Mouse (Mus musculus) intestine, postnatal 0 days (tissue): ENCODE results near the gene Micu1. TPM values are rescaled to one million over a fixed set of nuclear protein-coding genes. Genes with fewer than 3 reads are reported as not detected.

ENCODE experiments used
- ATAC-seq: fragments of 200-750 bp; cut with Nextera tagmentation; 2 replicates; pipeline ENCODE4 v1.8.0; 2017; ENCODE audit warnings: mild to moderate bottlenecking, moderate TSS enrichment, moderate library complexity
- H3K27ac ChIP-seq: fragments of 300-500 bp; sonication (generic); 2 replicates; pipeline ENCODE4 v1.5.1; 2014; ENCODE audit warnings: mild to moderate bottlenecking, low read depth, low read length, moderate library complexity
- H3K27me3 ChIP-seq: fragments of 300-500 bp; sonication (generic); replicated peaks from 2 replicates; pipeline ENCODE4 v1.6.1; 2014; ENCODE audit warnings: low read length, mixed read lengths; ENCODE audit not compliant: control insufficient read depth, insufficient read depth
- H3K36me3 ChIP-seq: fragments of 300-500 bp; sonication (generic); 2 replicates; pipeline ENCODE4 v1.6.1; 2014; ENCODE audit warnings: mild to moderate bottlenecking, moderate library complexity; ENCODE audit not compliant: control insufficient read depth, insufficient read depth
- H3K4me1 ChIP-seq: fragments of 300-500 bp; sonication (generic); replicated peaks from 2 replicates; pipeline ENCODE4 v1.6.1; 2014; ENCODE audit warnings: antibody characterized with exemption, low read length, mixed read lengths; ENCODE audit not compliant: control insufficient read depth, insufficient read depth
- H3K4me2 ChIP-seq: fragments of 300-500 bp; sonication (generic); replicated peaks from 2 replicates; pipeline ENCODE4 v1.6.1; 2014; ENCODE audit warnings: low read depth, mild to moderate bottlenecking, moderate library complexity
- H3K4me3 ChIP-seq: fragments of 300-500 bp; sonication (generic); 2 replicates; pipeline ENCODE4 v1.5.1; 2014; ENCODE audit warnings: low read depth, low read length
- H3K9ac ChIP-seq: fragments of 300-500 bp; sonication (generic); 2 replicates; pipeline ENCODE4 v1.6.1; 2014; ENCODE audit warnings: mild to moderate bottlenecking, low read depth, low read length
- H3K9me3 ChIP-seq: fragments of 300-500 bp; sonication (generic); 2 replicates; pipeline ENCODE4 v1.6.1; 2016; ENCODE audit warnings: mixed run types; ENCODE audit not compliant: control insufficient read depth
- CTCF ChIP-seq: sonication (generic); IDR thresholded peaks from 2 replicates; pipeline ENCODE4 v1.5.1; 2016; ENCODE audit warnings: low read depth, mild to moderate bottlenecking, control low read depth, antibody characterized with exemption, moderate library complexity
- WGBS: fragments of 180-500 bp; shearing (Covaris S2); extraction: QIAGEN DNeasy Blood & Tissue Kit; methylation state at CpG from one replicate; pipeline ENCODE4 v1.1.7; 2014; 5-methylcytosine and 5-hydroxymethylcytosine counted together
- polyA plus RNA-seq: library from polyadenylated mRNA; unstranded; fragments of >200 nt; fragmentation: Nextera tagmentation; extraction: Ambion mirVana; gene quantifications from 2 replicates; pipeline ENCODE4 v1.2.1, GENCODE M21; 2015

The Micu1 gene
- polyA plus RNA-seq, 1 experiment from 2014 or later, result 57.8 TPM

DNA sequence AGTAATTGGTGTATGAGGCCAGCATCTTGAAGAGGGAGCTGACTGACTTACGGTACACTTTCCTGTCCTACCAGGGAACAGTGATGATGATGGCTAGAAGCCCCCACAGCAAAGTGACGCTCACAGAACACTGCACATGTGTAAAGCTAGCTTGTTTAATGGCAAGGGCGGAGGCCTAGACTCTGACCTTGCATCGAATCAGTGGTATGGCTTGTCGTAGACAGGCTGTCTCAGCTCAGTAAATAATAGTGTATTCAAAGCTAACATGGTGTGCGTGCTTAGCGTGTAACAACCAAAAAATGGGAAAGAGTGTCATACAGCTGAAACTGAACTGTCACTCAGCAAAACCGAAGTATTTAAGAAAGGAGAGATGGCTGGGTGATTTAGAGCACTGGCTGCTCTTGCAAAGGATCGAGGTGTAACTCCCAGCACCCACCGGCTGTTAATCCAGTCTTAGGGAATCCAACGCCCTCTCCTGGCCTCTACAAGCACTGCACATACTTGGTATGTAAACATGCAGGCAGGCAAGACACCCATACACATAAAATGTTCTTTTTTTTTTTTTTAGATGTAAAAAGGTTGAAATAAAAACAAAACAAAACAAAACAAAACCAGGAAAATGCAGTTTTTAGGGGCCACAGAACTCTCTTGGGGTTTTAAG, 85.0 kb downstream of the Micu1 start:
- WGBS, result 62% methylated on average over 11 of the region's 11 CpGs
- H3K4me2 ChIP-seq, result no peak overlapping the region

DNA sequence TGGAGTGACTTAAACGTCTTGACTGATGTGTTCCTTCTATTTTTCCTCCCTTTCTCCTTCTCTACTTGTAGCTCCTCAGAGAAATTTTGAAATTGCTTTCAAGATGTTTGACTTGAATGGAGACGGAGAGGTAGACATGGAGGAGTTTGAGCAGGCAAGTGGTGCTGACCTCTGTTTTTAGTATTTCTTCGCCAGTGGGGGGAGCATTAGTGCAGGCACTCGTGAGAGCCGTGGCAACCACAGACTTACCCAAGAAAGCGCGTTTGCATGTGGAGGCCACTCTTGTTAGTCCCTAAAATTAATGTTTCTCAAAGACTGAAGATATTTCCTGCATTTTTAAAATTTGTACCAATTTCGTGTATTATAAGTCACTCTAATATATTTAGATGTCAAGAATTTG, 85.6 kb downstream of the Micu1 start:
- no peak for TF ChIP-seq CTCF
- no peak for ATAC-seq
- Histone ChIP-seq H3K36me3 (peaks cover 33% of the 10 kb centered on the region), H3K27ac (no peak overlapping the region), H3K4me2 (no peak overlapping the region), H3K27me3 (no peaks in the 10 kb centered on the region), H3K4me1 (no peaks in the 10 kb centered on the region), H3K4me3 (no peak overlapping the region), H3K9ac (no peak overlapping the region), H3K9me3 (no peaks in the 10 kb centered on the region)
- 83% methylated on average over 8 of the region's 8 CpGs for WGBS

More for the DNA sequence above, 85.0 kb downstream of the Micu1 start:
- Histone ChIP-seq H3K36me3 (peaks cover 36% of the 10 kb centered on the region), H3K9ac (no peak overlapping the region), H3K4me1 (no peaks in the 10 kb centered on the region), H3K27me3 (no peaks in the 10 kb centered on the region), H3K27ac (no peak overlapping the region), H3K4me3 (no peak overlapping the region), H3K9me3 (no peaks in the 10 kb centered on the region)
- peak; percentile 60 for TF ChIP-seq CTCF
- ATAC-seq, result no peak

DNA sequence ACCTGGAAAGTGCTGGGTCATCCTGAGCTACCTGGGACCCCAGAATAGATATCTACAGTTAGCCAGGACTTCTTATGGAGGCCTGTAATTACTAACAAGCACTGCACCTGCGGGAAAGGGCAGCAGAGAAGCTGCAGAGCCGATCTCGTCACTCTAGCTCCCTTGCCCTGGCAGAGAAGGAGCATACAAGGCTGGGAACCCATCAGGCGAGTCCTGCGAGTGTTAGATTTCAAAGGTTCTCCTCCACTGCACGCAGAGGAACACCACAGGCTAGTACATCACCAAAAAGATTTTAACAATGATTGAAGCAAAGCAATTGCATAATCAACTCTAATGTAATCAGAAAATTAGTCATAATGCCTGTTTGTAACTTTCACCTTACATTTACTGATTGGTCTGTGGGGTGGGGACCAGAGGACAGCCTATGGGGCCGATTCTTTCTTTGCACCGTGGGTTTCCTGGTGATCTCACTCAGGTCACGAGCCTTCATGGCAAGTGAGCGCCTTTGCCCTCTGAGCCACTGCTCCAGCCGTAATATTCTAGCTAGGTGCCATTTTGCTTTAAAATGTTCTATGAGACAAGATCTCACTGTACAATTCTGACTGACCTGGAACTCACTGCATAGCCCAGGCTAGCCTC, 88.1 kb downstream of the Micu1 start:
- no peak overlapping the region for H3K4me3 ChIP-seq
- 82% methylated on average over 11 of the region's 11 CpGs for WGBS
- no peak overlapping the region for H3K4me2 ChIP-seq
- TF ChIP-seq CTCF, result no peak
- no peaks in the 10 kb centered on the region for H3K27me3 ChIP-seq
- H3K27ac ChIP-seq, result no peak overlapping the region
- no peak for ATAC-seq
- H3K36me3 ChIP-seq, result peaks cover 30% of the 10 kb centered on the region
- H3K9ac ChIP-seq, result no peak overlapping the region
- H3K4me1 ChIP-seq, result no peaks in the 10 kb centered on the region
- H3K9me3 ChIP-seq, result no peaks in the 10 kb centered on the region

DNA sequence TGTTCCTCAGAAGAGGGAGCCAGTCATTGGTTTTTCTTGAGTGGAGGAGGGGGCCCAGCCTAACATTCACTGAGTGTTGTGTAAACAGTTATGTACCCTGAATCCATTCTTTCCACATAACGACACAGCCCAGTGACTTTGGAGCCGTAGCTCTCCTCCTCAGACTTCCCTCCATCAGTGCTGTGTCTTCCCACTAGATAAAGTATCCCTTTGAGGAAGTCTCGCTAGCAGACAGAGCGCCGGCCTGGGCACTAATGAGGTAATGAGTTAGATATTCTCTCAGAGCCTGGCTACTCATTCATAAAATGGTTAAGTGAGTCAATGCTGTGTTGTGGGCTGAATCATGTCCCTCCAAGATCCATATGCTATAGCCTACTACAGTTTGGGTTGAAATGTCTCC, 89.6 kb downstream of the Micu1 start:
- Histone ChIP-seq H3K36me3 (peaks cover 36% of the 10 kb centered on the region), H3K9ac (no peak overlapping the region), H3K27me3 (no peaks in the 10 kb centered on the region), H3K27ac (no peak overlapping the region), H3K4me3 (no peak overlapping the region), H3K4me2 (no peak overlapping the region), H3K4me1 (no peaks in the 10 kb centered on the region), H3K9me3 (no peaks in the 10 kb centered on the region)
- 71% methylated on average over 5 of the region's 5 CpGs for WGBS
- ATAC-seq, result no peak
- no peak for TF ChIP-seq CTCF

DNA sequence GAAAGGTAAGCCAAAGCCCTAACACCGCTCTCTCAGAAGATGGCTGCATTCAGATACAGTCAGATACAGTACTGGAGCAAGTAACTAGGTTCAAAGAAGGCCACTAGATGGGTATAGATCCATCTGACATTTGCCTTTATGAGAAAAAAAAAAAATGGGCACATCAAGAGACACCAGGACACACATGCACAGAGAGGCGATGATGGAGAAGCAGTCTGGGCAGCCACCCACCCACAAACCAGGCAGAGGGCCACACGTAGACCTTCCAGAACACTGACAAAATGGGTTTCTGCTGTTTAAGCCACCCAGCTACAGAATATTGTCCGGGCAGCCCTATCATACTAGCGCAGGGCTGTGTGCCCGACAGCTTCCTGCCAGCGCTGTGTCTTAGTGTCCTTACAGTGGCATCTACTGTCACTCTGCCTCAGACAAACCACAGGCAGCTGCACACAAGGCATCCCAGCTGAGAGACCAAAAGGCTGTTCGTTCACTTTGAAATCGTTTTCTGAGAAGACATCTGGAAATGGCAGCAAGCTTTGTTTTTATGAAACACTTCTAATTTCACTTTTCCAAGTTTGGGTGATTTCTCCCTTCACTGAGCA, 90.4 kb downstream of the Micu1 start:
- Histone ChIP-seq H3K4me3 (no peak overlapping the region), H3K4me2 (no peak overlapping the region), H3K9me3 (no peaks in the 10 kb centered on the region), H3K36me3 (peaks cover 36% of the 10 kb centered on the region), H3K27me3 (no peaks in the 10 kb centered on the region), H3K9ac (no peak overlapping the region), H3K27ac (no peak overlapping the region), H3K4me1 (no peaks in the 10 kb centered on the region)
- no peak for ATAC-seq
- TF ChIP-seq CTCF, result no peak
- WGBS, result 91% methylated on average over 9 of the region's 9 CpGs

DNA sequence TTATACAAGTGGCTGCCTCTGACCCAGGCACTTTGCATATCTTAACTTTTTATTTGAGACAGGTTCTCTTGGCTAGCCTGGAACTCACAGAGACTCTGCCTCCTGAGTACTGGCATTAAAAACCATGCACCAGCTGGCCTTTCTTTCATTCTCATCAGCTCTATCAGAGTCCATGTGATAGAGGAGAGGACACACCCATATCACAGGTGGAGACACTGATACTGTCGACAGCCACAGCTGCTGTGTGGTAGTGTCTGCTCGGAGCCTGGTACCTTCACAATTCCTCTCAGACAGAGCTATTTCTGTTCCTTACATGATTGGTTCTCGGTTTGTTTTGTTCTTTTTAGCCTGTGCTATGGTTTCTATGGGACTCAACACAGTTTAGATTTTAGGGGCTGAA, 91.2 kb downstream of the Micu1 start:
- no peak overlapping the region for H3K4me2 ChIP-seq
- no peaks in the 10 kb centered on the region for H3K27me3 ChIP-seq
- TF ChIP-seq CTCF, result no peak
- no peak overlapping the region for H3K9ac ChIP-seq
- no peaks in the 10 kb centered on the region for H3K4me1 ChIP-seq
- H3K9me3 ChIP-seq, result no peaks in the 10 kb centered on the region
- 68% methylated on average over 3 of the region's 3 CpGs for WGBS
- H3K27ac ChIP-seq, result no peak overlapping the region
- H3K4me3 ChIP-seq, result no peak overlapping the region
- peaks cover 33% of the 10 kb centered on the region for H3K36me3 ChIP-seq
- ATAC-seq, result no peak
